ENCODE assay signal across 9 mouse cellular contexts in genomic region chr17:48425823-48426612, GRCm38 (mm10). TPM values are rescaled to one million over a fixed set of nuclear protein-coding genes. Genes with fewer than 3 reads are reported as not detected.
DNase-seq lines count a peak whose midpoint lies in the region; ATAC-seq and TF ChIP-seq lines count a peak whose summit lies in the region.
"Had no signal": no experiment of that assay in that cellular context is flagged by ENCODE, and none has a peak within 500 bp of the region (broad histone marks: within the 10 kb centered on the region; RNA-seq: fewer than 3 reads in every experiment).

No protein-coding gene starts in this region.

- peak overlapping the region; percentile 24 for H3K4me2 ChIP-seq in heart, embryonic 12.5 days
- peak overlapping the region; percentile 7; the same call in 1 of the 2 replicates for H3K4me2 ChIP-seq in lung, embryonic 15.5 days

- DNase-seq in heart, adult 18-20 months: peak; percentile 42 to 60
- no peak for DNase-seq in heart, postnatal 25 days (ENCODE audit: low spot score)
- peak; percentile 35 for DNase-seq in thymus, adult 2 months
- DNase-seq in right cerebral cortex, postnatal 36 days (ENCODE audit: low spot score in 2 of 2): no peak
- DNase-seq in layer of hippocampus, postnatal 25 days (ENCODE audit: extremely low spot score in 1 of 2, low spot score in 1 of 2): no peak
- no peak for DNase-seq in kidney, postnatal 36 days

- peaks cover 41% of the 10 kb centered on the region for H3K36me3 ChIP-seq in heart, embryonic 12.5 days
- no peaks in the 10 kb centered on the region for H3K36me3 ChIP-seq in lung, embryonic 15.5 days
- H3K36me3 ChIP-seq in thymus, adult 2 months (ENCODE audit: control insufficient read depth, insufficient read depth, low read length): no peaks in the 10 kb centered on the region

- H3K9me3 ChIP-seq in heart, embryonic 12.5 days (replicated peaks): no peaks in the 10 kb centered on the region
- H3K9me3 ChIP-seq in lung, embryonic 15.5 days: no peaks in the 10 kb centered on the region

- peak overlapping the region; percentile 42 for H3K27ac ChIP-seq in heart, embryonic 12.5 days (ENCODE audit: poor library complexity, severe bottlenecking)
- H3K27ac ChIP-seq in lung, embryonic 15.5 days: peak overlapping the region; percentile 76
- peak overlapping the region; percentile 71 for H3K27ac ChIP-seq in thymus, adult 2 months (ENCODE audit: control insufficient read depth, insufficient read depth, low read length)

- WGBS in heart, embryonic 12.5 days: 26% methylated on average over 9 of the region's 9 CpGs
- 18% methylated on average over 9 of the region's 9 CpGs for WGBS in lung, embryonic 15.5 days
- 11% methylated on average over 9 of the region's 9 CpGs for WGBS in thymus, adult 2 months

- H3K9ac ChIP-seq in heart, embryonic 12.5 days: peak overlapping the region; percentile 48; the same call in 1 of the 2 replicates
- 0 out of 2 replicates have a peak overlapping the region, but pooled peaks have one; percentile 1 for H3K9ac ChIP-seq in lung, embryonic 15.5 days

- no peak for TF ChIP-seq POLR2A in thymus, adult 2 months (IDR thresholded peaks at IDR 0.05; ENCODE audit: control insufficient read depth, extremely low read depth, insufficient read depth, low read length, poor library complexity)

- no peaks in the 10 kb centered on the region for H3K27me3 ChIP-seq in heart, embryonic 12.5 days (replicated peaks)
- H3K27me3 ChIP-seq in lung, embryonic 15.5 days: no peaks in the 10 kb centered on the region
- H3K27me3 ChIP-seq in thymus, adult 2 months (ENCODE audit: control insufficient read depth, insufficient read depth, low read length): no peaks in the 10 kb centered on the region
- H3K27me3 ChIP-seq: CH12.LX had no signal

- H3K4me3 ChIP-seq in heart, embryonic 12.5 days: no peak overlapping the region
- H3K4me3 ChIP-seq in lung, embryonic 15.5 days: no peak overlapping the region
- no peak overlapping the region for H3K4me3 ChIP-seq in thymus, adult 2 months (ENCODE audit: control insufficient read depth, insufficient read depth, low read length)

- intact Hi-C loops in heart, postnatal 25 days (cut with DNase I): no loop called here

- H3K4me1 ChIP-seq in heart, embryonic 12.5 days (replicated peaks): peaks cover 63% of the 10 kb centered on the region
- H3K4me1 ChIP-seq in lung, embryonic 15.5 days: peaks cover 42% of the 10 kb centered on the region
- H3K4me1 ChIP-seq in thymus, adult 2 months (replicated peaks; ENCODE audit: control insufficient read depth, insufficient read depth, low read length): peaks cover 34% of the 10 kb centered on the region

- TF ChIP-seq CTCF in thymus, adult 2 months (IDR thresholded peaks at IDR 0.05; ENCODE audit: borderline replicate concordance, control insufficient read depth, extremely low read depth, insufficient read depth, low read length, poor library complexity): no peak

- ATAC-seq in heart, embryonic 12.5 days (ENCODE audit: insufficient number of reproducible peaks, low FRiP score): no peak
- ATAC-seq in lung, embryonic 15.5 days (ENCODE audit: borderline replicate concordance, extremely low read depth, low FRiP score, low TSS enrichment): peak; percentile 32; the same call in 1 of the 2 replicates

RNA-seq across cellular contexts. Expression of gene Apobec2, which starts 6.7 kb away (rescaled TPM):
- total RNA-seq in heart, adult 18-20 months (2021): 100 to 1,000 TPM; 211 to 226 TPM
- total RNA-seq in heart, postnatal 25 days (2021): 100 to 1,000 TPM; 245 to 262 TPM
- polyA plus RNA-seq in heart, embryonic 12.5 days (2016; fragmentation: Nextera tagmentation; extraction: Ambion mirVana): 199 and 207 TPM in 2 replicates
- 7.5 and 8.7 TPM in 2 replicates for polyA plus RNA-seq in lung, embryonic 15.5 days (2015; fragmentation: Nextera tagmentation; extraction: Ambion mirVana)
- polyA plus RNA-seq in thymus, adult 2 months (2012; rRNA removed): 0.99 and 7.6 TPM in 2 replicates
- total RNA-seq in layer of hippocampus, postnatal 25 days (2021): under 1 TPM in 1 of 2 experiments, not detected in 1; 0.20 TPM

RNA-seq across cellular contexts. Expression of gene Oard1, which starts 16.2 kb away (rescaled TPM):
- total RNA-seq in heart, adult 18-20 months (2021): 10 to 100 TPM; 17.3 to 21.3 TPM
- total RNA-seq in heart, postnatal 25 days (2021): 10 to 100 TPM; 12.9 to 14.3 TPM
- polyA plus RNA-seq in heart, embryonic 12.5 days (2016; fragmentation: Nextera tagmentation; extraction: Ambion mirVana): 43.6 and 45.4 TPM in 2 replicates
- polyA plus RNA-seq in lung, embryonic 15.5 days (2015; fragmentation: Nextera tagmentation; extraction: Ambion mirVana): 70.6 and 75.7 TPM in 2 replicates
- 12.0 TPM in 2 replicates for polyA plus RNA-seq in thymus, adult 2 months (2012; rRNA removed)
- total RNA-seq in layer of hippocampus, postnatal 25 days (2021): 10 to 100 TPM; 10.5 to 13.7 TPM

RNA-seq across cellular contexts. Expression of gene Nfya, which starts 16.3 kb away (rescaled TPM):
- total RNA-seq in heart, adult 18-20 months (2021): 10 to 100 TPM; 18.8 to 21.7 TPM
- 10 to 100 TPM; 19.6 to 21.4 TPM for total RNA-seq in heart, postnatal 25 days (2021)
- 13.7 and 14.0 TPM in 2 replicates for polyA plus RNA-seq in heart, embryonic 12.5 days (2016; fragmentation: Nextera tagmentation; extraction: Ambion mirVana)
- 17.0 and 19.9 TPM in 2 replicates for polyA plus RNA-seq in lung, embryonic 15.5 days (2015; fragmentation: Nextera tagmentation; extraction: Ambion mirVana)
- polyA plus RNA-seq in thymus, adult 2 months (2012; rRNA removed): 210 and 244 TPM in 2 replicates
- 10 to 100 TPM; 26.7 to 27.1 TPM for total RNA-seq in layer of hippocampus, postnatal 25 days (2021)

RNA-seq across cellular contexts. Expression of gene Tspo2, which starts 25.3 kb away (rescaled TPM):
- total RNA-seq in heart, adult 18-20 months (2021): under 1 TPM; 0.55 to 0.62 TPM
- total RNA-seq in heart, postnatal 25 days (2021): 1 to 10 TPM in 1 of 2 experiments, under 1 TPM in 1; 0.91 to 1.2 TPM
- polyA plus RNA-seq in heart, embryonic 12.5 days (2016; fragmentation: Nextera tagmentation; extraction: Ambion mirVana): 4.5 and 5.7 TPM in 2 replicates
- 3.6 and 3.8 TPM in 2 replicates for polyA plus RNA-seq in lung, embryonic 15.5 days (2015; fragmentation: Nextera tagmentation; extraction: Ambion mirVana)
- polyA plus RNA-seq in thymus, adult 2 months (2012; rRNA removed): 0.22 and 0.31 TPM in 2 replicates
- not detected for total RNA-seq in layer of hippocampus, postnatal 25 days (2021)
- total RNA-seq: CH12.LX had no signal

RNA-seq across cellular contexts. Expression of gene Unc5cl, which starts 28.7 kb away (rescaled TPM):
- under 1 TPM in 1 of 2 experiments, not detected in 1; 0.36 TPM for total RNA-seq in heart, adult 18-20 months (2021)
- under 1 TPM; 0.14 to 0.16 TPM for total RNA-seq in heart, postnatal 25 days (2021)
- polyA plus RNA-seq in heart, embryonic 12.5 days (2016; fragmentation: Nextera tagmentation; extraction: Ambion mirVana): 0.09 and 0.36 TPM in 2 replicates
- polyA plus RNA-seq in lung, embryonic 15.5 days (2015; fragmentation: Nextera tagmentation; extraction: Ambion mirVana): 2.0 and 2.4 TPM in 2 replicates
- 68.1 and 72.7 TPM in 2 replicates for polyA plus RNA-seq in thymus, adult 2 months (2012; rRNA removed)
- under 1 TPM; 0.47 to 0.64 TPM for total RNA-seq in layer of hippocampus, postnatal 25 days (2021)

Comparison
In these comparisons a context has a peak if more than half of its experiments do, and no peak if none do; other contexts are left out.
1. DNase-seq: peak in heart, adult 18-20 months (2 of 2) and thymus, adult 2 months (single experiment); none in heart, postnatal 25 days (single experiment), right cerebral cortex, postnatal 36 days (0 of 2), layer of hippocampus, postnatal 25 days (0 of 2) and kidney, postnatal 36 days (0 of 2).
2. RNA of gene Apobec2, which starts 6.7 kb away (total RNA-seq): 245 to 262 TPM in heart, postnatal 25 days and 211 to 226 TPM in heart, adult 18-20 months; 0.20 TPM in layer of hippocampus, postnatal 25 days; every median in the first group is over 100 times any median in the second.
3. Peak in every context shown above with its lines, with median percentiles within 50 percentile points of each other: H3K27ac ChIP-seq.